Mouse (Mus musculus) cerebellum, postnatal 4 days (tissue): ENCODE data around the gene Moxd2.

Experiments used
- DNase-seq, 2 experiments: peaks; one replicate each; pipeline ENCODE4 v3.0.0; 2022; ENCODE audit warnings: low spot score in 2 of 2, mixed read lengths in 1 of 2

Moxd2 gene

DNA sequence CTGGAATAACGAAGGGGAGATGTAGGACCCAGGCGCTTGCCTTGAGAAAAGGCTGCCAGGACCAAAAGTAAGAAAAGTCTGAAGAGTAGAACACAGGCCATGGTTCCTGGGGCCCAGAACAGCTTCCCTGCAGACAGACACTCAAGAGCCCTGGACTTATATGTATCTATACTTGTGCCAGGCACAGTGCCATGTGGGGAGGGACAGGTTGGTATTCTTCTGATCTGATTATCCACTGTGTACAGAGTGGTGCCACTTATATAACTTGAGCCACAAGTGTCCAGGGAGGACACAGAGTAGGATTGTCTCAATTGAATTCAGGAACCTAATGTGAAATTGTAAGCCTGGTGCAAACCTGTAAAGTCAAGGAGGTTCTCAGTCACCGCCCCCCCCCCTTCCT, at the start of gene Moxd2:
Gene Moxd2, minus strand, starts transcription at position 101 of the 400 bp plus-strand sequence.
- DNase-seq, result no peak

DNA sequence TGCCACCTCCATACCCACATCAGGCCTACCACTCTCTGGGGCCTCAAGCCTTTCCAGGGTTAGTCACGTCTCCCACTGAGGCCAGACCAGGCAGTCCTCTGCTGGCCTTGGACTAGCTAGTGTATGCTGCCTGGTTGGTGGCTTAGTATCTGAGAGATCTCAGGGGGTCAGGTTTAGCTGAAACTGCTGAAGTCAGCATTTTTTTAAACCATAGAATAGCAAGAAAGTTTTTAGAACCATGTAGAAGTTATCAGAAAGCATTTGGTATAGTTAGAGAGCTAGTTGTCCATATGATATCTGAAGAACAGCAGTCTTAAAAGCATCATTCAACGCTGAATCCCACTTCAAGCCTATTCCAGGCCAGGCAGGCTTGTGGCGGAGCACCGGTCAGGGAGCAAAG, 32.7 kb upstream of the Moxd2 start:
- DNase-seq, result no peak

DNA sequence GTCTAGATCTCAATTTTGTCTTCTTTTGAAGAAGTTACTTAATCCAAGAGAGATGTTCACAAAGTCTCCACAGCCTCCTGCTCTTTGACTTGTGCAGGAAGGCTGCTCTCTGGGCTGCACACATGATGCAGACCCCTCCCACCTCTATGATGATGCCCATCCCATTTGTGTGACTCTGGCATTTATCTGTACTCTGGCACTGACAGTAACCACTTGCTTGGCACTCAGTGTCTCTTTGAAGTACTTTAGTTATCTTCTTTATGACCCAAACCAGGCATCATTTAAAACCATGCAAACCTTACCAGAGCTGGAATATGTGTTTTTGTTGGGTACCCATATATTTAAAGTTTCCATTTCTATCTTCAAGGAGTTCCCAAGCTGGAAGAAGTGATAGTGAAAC, 13.0 kb upstream of the Moxd2 start, which contains the start of gene Prss58:
Gene Prss58, minus strand, starts transcription at position 101 of the 400 bp plus-strand sequence.
- no peak for DNase-seq

DNA sequence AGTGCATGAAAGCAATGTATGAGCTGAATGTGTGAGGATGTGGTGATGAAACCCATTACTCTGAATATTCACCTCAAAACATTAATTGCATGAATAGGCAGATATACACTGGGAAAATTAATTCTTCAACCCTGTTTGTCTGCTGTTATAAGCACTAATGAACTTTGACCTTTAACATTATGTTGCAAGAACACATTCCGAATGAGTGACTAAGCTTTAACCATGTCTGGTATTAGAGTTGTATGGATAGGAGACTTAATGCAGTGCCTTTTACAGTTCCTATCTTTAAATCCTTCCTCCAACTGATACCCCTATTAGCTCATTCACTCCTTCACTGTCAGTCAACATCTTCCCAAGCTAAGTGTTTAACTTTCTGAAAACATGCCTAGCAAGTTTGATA, 7.4 kb upstream of the Moxd2 start:
- DNase-seq, result no peak

DNA sequence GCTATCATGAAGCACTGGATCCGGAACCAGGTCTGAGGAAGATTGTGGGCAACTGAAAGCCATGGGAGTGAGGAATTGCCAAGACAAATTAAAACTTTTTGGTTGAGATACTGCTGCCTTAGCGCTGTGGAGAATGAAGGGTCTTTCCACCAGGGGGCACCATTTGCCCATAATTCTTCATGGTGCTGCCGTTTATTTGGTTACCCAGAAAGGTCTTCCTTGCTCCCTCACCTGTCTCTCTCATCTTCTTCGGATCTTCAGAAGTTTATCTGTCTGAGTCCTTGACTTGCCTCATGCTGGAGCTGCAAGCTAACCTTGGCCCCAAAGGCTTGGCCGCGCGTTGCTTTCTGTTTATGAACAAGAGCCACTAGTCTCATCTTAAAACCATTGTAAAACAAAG, 6.3 kb upstream of the Moxd2 start:
- no peak for DNase-seq

DNA sequence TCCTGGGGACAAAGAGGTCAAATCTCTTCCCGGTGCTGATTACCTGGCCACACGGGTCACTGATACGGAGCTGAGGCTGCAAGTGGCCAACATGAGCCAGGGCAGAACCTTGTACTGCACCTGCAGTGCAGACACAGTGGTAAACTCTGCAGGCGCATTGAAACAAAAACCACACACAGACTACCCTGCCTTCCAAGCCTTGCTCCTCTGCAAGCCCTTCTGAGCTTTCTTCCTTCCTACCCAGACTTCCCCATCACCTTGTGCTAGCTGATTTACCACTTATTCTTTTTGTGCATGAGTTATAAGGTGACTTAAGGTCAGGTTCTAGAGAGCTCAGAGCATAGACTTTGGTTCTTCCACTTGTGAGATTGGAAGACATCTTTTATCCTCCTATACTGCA, 4.5 kb upstream of the Moxd2 start:
- no peak for DNase-seq

DNA sequence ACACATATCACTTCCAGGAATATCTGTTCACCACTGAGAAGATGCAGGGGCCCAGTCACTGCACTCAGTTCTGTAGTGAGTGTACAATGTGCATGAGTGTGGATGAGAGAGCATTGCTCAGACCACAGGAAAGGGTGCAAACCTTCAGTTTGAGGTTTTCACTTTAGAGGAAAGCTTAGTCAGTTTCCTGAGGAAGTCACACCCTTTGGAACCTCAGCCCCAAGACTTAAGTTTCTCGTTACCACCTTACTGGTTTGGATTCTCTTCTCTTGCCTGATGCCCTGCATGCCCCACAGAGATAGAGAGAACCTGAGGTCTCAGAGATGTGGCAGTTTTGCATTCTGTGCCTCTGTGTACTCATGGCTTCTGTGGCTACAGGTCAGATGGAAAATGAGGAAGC, 3.7 kb upstream of the Moxd2 start:
- no peak for DNase-seq

DNA sequence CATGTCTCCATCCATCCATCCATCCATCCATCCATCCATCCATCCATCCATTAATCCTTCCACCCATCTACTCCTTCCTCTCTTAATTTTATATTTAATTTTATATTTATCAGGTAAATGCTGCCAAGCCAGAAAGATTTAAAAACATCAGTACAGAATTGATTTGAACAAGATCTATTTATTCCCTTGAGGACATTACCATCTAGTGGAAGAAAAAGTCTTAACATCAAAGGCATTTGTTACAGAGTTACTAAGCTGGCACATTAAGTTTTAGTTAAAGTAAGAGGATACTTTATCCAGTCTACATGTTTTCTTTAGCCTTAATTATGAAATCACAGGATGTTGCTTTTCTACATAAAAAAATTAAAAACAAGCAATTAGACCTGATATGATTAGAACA, 42.0 kb downstream of the Moxd2 start:
- DNase-seq, result no peak
